Mouse (Mus musculus): ENCODE results near the gene Tmem222.

GRCm38 (mm10) chr4:133264559-133264958 is 13.0 kb downstream of the Tmem222 start:
- no peak for TF ChIP-seq CTCF (IDR thresholded peaks at IDR 0.05; ENCODE audit: low read depth, low read length)
- no peak for TF ChIP-seq TAL1 (conservative IDR thresholded peaks at IDR 0.05; ENCODE audit: low read depth, low read length)
- TF ChIP-seq GATA1 (IDR thresholded peaks at IDR 0.05; ENCODE audit: borderline replicate concordance, low read length): no peak
- TF ChIP-seq POLR2AphosphoS5 (IDR thresholded peaks at IDR 0.05; ENCODE audit: insufficient replicate concordance, low read depth, low read length): no peak
